Comparison of ENCODE assay signal across 30 mouse cellular contexts in the genomic region with DNA sequence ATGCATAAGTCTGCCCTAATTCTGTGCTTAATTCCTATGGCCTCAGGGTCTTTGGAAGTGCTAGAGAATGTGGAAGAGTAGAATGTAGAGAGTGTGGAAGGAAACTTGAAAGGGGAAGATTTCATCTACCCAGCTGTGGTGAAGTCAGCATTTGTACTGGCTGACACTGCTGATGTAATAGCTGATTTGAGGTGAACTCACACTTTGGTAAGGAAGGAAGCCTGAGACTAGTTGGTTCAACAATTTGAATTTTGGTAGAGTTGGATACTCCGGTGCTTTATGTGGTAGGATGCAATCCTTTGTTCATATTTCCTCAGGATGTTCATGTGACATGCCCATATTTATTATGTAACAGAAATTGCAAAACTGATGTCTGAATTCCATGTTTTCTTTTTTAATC. TPM values are rescaled to one million over a fixed set of nuclear protein-coding genes. Genes with fewer than 3 reads are reported as not detected.
DNase-seq lines count a peak whose midpoint lies in the region; ATAC-seq lines count a peak whose summit lies in the region.
"Had no signal": no experiment of that assay in that cellular context is flagged by ENCODE, and none has a peak within 500 bp of the region (broad histone marks: within the 10 kb centered on the region; RNA-seq: fewer than 3 reads in every experiment).

No protein-coding gene starts in this region.

- no peak overlapping the region for H3K27ac ChIP-seq in hindbrain, embryonic 16.5 days (ENCODE audit: low read depth, low read length)
- H3K27ac ChIP-seq: embryonic facial prominence, embryonic 13.5 days; embryonic facial prominence, embryonic 15.5 days; forebrain, embryonic 10.5 days; forebrain, embryonic 12.5 days had no signal

- no peaks in the 10 kb centered on the region for H3K9me3 ChIP-seq in hindbrain, embryonic 16.5 days (ENCODE audit: control insufficient read depth, low read length)
- H3K9me3 ChIP-seq: embryonic facial prominence, embryonic 13.5 days; embryonic facial prominence, embryonic 15.5 days; forebrain, embryonic 10.5 days; forebrain, embryonic 12.5 days had no signal

- H3K4me1 ChIP-seq in hindbrain, embryonic 16.5 days (ENCODE audit: control insufficient read depth, insufficient read depth, low read depth, low read length) = no peaks in the 10 kb centered on the region
- H3K4me1 ChIP-seq: embryonic facial prominence, embryonic 13.5 days; embryonic facial prominence, embryonic 15.5 days; forebrain, embryonic 10.5 days; forebrain, embryonic 12.5 days had no signal

- 88% methylated on average over 1 of the region's 1 CpGs for WGBS in hindbrain, embryonic 16.5 days

- intact Hi-C loops in heart, postnatal 14 days (cut with DNase I) = no loop called here

- no peak overlapping the region for H3K4me2 ChIP-seq in hindbrain, embryonic 16.5 days (ENCODE audit: low read length)
- H3K4me2 ChIP-seq: embryonic facial prominence, embryonic 13.5 days; embryonic facial prominence, embryonic 15.5 days; forebrain, embryonic 12.5 days had no signal

- ATAC-seq in granulocyte monocyte progenitor cell, adult 5-6 weeks (replicated peaks; ENCODE audit: poor library complexity, severe bottlenecking) = peak; percentile 88
- peak; percentile 85 for ATAC-seq in megakaryocyte progenitor cell, adult 5-6 weeks (replicated peaks; ENCODE audit: poor library complexity)
- ATAC-seq in hindbrain, embryonic 16.5 days = no peak
- ATAC-seq: forebrain, embryonic 14.5 days; forebrain, embryonic 16.5 days had no signal

- no peaks in the 10 kb centered on the region for H3K27me3 ChIP-seq in hindbrain, embryonic 16.5 days (replicated peaks; ENCODE audit: control insufficient read depth, insufficient read depth, low read length)
- H3K27me3 ChIP-seq: embryonic facial prominence, embryonic 13.5 days; embryonic facial prominence, embryonic 15.5 days; forebrain, embryonic 12.5 days had no signal

- no peak overlapping the region for H3K9ac ChIP-seq in hindbrain, embryonic 16.5 days (ENCODE audit: low read depth, low read length)
- H3K9ac ChIP-seq: embryonic facial prominence, embryonic 13.5 days; embryonic facial prominence, embryonic 15.5 days; forebrain, embryonic 12.5 days had no signal

- H3K36me3 ChIP-seq in hindbrain, embryonic 16.5 days (ENCODE audit: control insufficient read depth, insufficient read depth, low read length) = no peaks in the 10 kb centered on the region
- H3K36me3 ChIP-seq: embryonic facial prominence, embryonic 13.5 days; embryonic facial prominence, embryonic 15.5 days; forebrain, embryonic 10.5 days; forebrain, embryonic 12.5 days had no signal

- H3K4me3 ChIP-seq in hindbrain, embryonic 16.5 days (ENCODE audit: low read length) = no peak overlapping the region
- H3K4me3 ChIP-seq: embryonic facial prominence, embryonic 13.5 days; embryonic facial prominence, embryonic 15.5 days; erythroblast, embryonic 14.5 days; forebrain, embryonic 10.5 days; forebrain, embryonic 12.5 days had no signal

- peak; percentile 12 for DNase-seq in thymus, postnatal 0 days (ENCODE audit: low spot score)
- DNase-seq in thymus, postnatal 36 days = no peak
- DNase-seq in heart, postnatal 14 days = no peak
- DNase-seq: adrenal gland, adult 2 months; adrenal gland, postnatal 10 days; adrenal gland, postnatal 25 days; cerebellum, adult 11 months; cerebellum, adult 18-20 months; cerebellum, adult 8-10 months; cerebellum, adult 9-11 months; cerebellum, postnatal 14 days; cerebellum, postnatal 36 days; embryo, embryonic 11 days had no signal

RNA-seq across cellular contexts. Expression of a gene that starts 36.5 kb away (rescaled TPM):
- 0.06 TPM in 1 of 2 replicates, not detected in the other for polyA plus RNA-seq in thymus, postnatal 0 days (2015; fragmentation: Nextera tagmentation; extraction: Ambion mirVana)
- not detected in 2 replicates for total RNA-seq in granulocyte monocyte progenitor cell, adult 5-6 weeks (2014; fragmentation: Nextera tagmentation)
- not detected in 2 replicates for total RNA-seq in granulocyte monocyte progenitor cell, adult 5-6 weeks (2017)
- not detected in 2 replicates for total RNA-seq in megakaryocyte progenitor cell, adult 5-6 weeks (2015)
- not detected in 2 replicates for total RNA-seq in megakaryocyte progenitor cell, adult 5-6 weeks (2017)
- polyA plus RNA-seq in hindbrain, embryonic 16.5 days (2015; fragmentation: Nextera tagmentation; extraction: Ambion mirVana) = not detected in 2 replicates
- not detected for total RNA-seq in heart, postnatal 14 days (2021)
- total RNA-seq: adrenal gland, adult 2 months; adrenal gland, postnatal 10 days; adrenal gland, postnatal 25 days; adrenal gland, postnatal 4 days; common myeloid progenitor, adult 5-6 weeks; MEL had no signal
- polyA plus RNA-seq: adrenal gland, adult 2 months; brain, embryonic 14.5 days; C2C12; embryonic facial prominence, embryonic 11.5 days; embryonic facial prominence, embryonic 13.5 days; embryonic facial prominence, embryonic 15.5 days; erythroblast, embryonic 14.5 days; forebrain, embryonic 10.5 days; forebrain, embryonic 12.5 days; forebrain, embryonic 14.5 days; forebrain, embryonic 16.5 days had no signal

RNA-seq across cellular contexts. Expression of a gene that starts 49.3 kb away (rescaled TPM):
- 401 and 414 TPM in 2 replicates for polyA plus RNA-seq in thymus, postnatal 0 days (2015; fragmentation: Nextera tagmentation; extraction: Ambion mirVana)
- total RNA-seq in granulocyte monocyte progenitor cell, adult 5-6 weeks (2014; fragmentation: Nextera tagmentation) = not detected in 2 replicates
- total RNA-seq in granulocyte monocyte progenitor cell, adult 5-6 weeks (2017) = not detected in 2 replicates
- not detected in 2 replicates for total RNA-seq in megakaryocyte progenitor cell, adult 5-6 weeks (2015)
- total RNA-seq in megakaryocyte progenitor cell, adult 5-6 weeks (2017) = not detected in 2 replicates
- polyA plus RNA-seq in hindbrain, embryonic 16.5 days (2015; fragmentation: Nextera tagmentation; extraction: Ambion mirVana) = 3.9 and 6.3 TPM in 2 replicates
- total RNA-seq in heart, postnatal 14 days (2021) = 1 to 10 TPM in 1 of 2 experiments, under 1 TPM in 1; 0.29 to 4.4 TPM
- total RNA-seq: adrenal gland, adult 2 months; adrenal gland, postnatal 25 days; adrenal gland, postnatal 4 days; common myeloid progenitor, adult 5-6 weeks; ES-E14; MEL had no signal
- polyA plus RNA-seq: adrenal gland, adult 2 months; C2C12; erythroblast, embryonic 14.5 days had no signal
